Mouse (Mus musculus): ENCODE results near the gene Pdcd6ip.
"Not testable (repeated sequence)": the region's sequence is repeated elsewhere in the genome, so short reads cannot be mapped to it uniquely, and the experiment has no call there.

The Pdcd6ip gene

DNA sequence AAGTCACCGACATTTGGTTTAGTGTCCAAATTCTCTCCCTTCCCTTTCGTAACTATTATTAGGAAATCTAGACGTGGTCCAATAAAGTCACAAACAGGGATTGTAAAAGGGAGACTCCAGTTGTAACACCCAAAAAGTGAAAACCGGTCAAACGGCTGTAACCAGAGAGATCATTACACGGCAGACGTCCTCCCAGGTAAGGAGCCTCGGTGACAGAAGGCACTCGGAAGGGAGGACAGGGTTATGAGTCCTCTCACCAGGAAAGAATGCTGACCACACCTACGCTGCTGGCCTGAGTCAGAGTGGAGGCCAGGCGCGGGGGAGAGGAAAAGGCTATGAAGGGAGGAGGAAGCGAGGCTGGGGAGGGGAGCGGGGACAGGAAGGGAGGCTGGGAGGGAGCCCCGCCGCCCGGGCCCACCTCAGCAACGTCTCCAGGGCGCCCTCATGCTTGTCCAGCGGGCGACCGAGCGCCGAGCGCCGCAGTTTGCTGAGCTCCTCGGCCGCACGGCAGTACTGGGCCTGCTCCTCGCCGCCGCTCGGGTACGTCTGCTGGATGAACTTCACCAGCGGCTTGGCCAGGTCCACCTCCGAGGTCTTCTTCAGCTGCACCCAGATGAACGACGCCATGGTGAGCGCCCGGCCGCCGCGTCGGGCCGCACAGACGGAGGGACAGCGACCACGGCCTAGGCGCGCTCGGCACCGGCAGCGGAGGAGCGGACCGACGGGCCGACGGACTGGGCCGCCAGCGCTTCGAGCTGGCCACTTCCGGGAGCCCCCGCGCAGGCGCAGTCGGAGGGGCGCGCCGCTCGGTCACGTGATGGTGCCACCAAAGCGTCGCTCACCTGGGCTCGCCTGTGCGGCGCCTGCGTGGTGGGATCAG is at the start of gene Pdcd6ip:
Gene Pdcd6ip, minus strand, starts transcription at position 779 of the 880 bp plus-strand sequence.
- DNase-seq (ENCODE audit: low spot score): peak; percentile 85

DNA sequence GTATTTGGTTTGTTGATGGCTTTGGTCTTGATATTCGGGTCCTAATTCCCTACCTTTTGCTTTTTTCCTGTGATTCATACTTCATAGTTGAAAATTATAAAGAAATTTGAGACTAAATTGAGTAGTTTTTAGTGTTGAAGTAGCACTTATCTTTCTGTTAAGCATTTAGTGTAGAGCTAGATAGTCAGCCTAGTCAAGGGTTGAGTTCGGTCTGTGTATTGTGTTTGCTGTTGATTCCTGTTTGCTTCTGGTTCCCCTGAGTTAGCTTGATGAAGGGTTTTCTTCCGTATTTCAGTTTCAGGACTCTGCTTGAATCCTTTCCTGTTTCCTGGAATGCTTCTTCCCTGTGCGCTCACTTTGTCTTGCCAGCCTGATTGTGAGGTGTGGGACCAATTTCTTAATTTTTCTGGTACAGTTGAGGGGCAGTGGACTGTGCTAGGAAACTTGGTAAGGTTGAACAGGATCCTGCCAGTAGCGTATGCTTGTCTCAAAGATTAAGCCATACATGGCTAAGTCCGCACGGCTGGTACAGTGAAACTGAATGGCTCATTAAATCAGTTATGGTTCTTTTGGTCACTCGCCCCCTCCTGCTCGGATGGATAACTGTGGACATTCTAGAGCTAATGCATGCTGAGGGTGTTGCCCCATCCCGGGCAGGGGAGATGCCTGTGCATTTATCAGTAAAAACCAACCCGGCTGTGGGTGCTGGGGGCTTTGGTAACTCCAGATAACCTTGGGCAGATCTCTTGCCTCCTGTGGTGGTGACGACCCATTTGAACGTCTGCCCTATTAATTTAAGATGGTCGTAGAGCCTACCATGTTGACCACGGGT is 48.0 kb upstream of the Pdcd6ip start:
- DNase-seq (ENCODE audit: low spot score): no peak

DNA sequence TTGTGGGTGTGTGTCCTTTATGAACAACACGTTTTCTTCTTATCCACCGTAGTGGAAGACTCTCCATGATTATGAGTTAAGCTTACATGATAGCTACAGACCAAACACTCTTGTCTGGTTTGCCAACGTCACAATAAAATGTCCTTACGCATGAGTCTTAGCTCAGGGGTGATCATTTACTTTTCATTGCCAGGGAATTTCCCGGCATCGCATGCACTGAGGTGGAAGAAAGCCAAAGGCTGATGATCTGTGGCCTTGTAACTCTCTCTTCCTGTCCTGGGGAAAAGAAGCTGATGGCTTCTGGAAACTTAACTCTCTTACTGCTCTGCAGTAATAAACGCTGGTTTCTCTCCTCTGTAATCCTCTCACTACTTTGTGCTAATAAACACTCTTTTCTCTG is 41.3 kb upstream of the Pdcd6ip start:
- DNase-seq (ENCODE audit: low spot score): peak; percentile 76

DNA sequence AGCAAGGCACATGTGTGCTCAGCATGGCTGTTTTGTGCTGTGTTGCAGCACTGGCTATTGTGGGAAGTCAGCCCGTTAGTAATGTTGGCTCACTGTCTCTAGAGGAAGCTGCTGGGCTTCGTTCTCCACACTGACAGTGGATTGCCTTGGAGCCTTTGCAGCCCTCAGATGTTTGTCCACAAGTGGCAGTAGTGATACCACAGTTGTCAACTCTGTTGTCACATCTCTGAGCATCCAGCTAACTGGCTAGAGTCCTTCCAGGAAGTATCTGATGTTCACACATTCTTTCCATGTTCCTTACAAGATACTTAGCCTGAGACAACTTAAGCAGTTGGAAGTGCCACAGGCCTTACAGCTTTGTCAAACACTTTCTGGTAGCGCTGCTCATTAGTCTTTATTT is 35.2 kb upstream of the Pdcd6ip start:
- peak; percentile 59 for DNase-seq (ENCODE audit: low spot score)

DNA sequence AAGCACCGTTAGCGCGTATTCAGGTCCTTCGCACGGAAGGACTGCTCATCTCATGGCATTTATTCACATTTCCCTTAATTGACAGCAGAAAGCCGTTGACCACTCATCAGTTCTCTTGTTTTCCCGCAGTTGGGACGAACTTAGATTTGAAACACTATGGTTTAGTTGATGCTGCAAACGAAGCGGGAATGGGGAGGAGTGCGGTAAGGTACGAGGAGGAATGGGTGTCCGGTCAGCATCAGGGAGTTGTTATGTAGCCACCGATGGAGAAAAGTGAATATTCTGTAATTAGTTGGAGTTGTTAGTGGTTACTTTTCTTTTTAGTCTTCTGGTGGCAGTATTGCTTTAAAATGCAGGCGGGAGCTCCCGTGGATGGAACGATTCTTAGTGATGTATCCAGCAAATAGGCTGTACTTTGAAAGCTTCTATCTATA is 34.3 kb upstream of the Pdcd6ip start:
- peak; percentile 66 for DNase-seq (ENCODE audit: low spot score)

DNA sequence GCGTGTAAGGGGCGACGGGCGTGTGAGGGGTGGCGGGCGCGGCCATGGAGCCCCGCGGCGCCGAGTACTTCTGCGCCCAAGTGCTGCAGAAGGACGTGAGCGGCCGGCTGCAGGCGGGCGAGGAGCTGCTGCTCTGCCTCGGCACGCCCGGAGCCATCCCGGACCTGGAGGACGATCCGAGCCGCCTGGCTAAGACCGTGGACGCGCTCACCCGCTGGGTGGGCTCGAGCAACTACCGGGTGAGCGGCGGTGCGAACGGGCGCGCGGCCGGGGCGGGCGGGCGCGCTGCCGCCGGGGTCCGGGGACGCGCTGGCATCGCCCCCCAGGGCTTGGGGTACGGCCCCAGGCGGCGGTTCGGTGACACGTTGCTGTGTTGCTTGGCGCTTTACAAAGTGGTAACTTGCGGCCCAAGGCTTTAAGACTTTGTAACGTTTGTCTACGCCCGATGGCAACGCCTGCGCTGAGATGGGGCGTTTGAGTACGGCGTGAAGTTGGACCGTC is 33.6 kb upstream of the Pdcd6ip start:
- peak; percentile 37 for DNase-seq (ENCODE audit: low spot score)

DNA sequence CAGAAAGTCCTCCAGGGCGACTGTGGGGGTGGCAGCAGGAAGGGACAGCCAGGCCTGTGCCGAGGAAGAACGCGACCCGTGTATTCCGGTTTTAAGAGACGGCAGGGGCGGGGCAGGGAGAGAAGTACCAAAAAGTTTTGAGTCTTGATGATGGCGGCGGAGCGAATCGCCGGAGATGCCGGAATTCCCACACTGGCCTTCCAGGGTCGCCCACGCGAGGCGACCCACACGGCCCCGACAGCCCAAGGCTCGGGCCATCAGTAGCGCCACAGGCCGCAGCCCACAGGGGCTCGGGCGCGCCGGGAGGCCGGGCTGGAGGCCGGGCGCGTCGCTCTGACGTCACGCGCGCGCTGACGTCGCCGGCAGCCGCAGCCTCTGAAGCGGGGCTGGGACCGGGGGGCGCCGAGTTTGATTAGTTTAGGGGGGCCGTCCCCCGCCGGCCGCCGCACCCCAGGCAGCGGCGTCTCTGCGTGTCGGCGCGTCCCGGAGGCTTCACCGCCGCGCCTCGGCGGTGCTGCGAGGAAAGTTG is 33.1 kb upstream of the Pdcd6ip start, which contains the start of gene Clasp2:
Gene Clasp2, plus strand, starts transcription at position 366 of the 529 bp plus-strand sequence.
- peak; percentile 71 for DNase-seq (ENCODE audit: low spot score)

DNA sequence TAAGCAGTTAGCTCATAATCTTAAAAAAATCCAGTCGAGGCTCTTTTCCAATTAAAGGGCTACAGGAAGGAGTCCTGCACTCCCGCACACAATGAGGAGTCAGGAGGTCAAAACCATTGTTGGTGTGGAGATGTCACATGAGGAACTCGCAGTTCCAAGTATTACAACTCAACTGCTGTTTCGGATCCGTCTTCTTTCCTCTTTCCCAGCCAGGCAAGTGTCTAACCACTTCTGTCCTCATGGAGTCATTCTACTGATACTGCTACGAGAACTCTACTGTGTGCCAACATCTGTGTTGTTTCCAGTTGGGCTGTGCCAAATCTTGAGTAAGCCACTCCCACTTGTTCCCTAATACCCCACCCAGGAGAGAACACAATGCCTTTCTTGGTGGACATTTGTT is 30.9 kb upstream of the Pdcd6ip start:
- DNase-seq (ENCODE audit: low spot score): peak; percentile 85

DNA sequence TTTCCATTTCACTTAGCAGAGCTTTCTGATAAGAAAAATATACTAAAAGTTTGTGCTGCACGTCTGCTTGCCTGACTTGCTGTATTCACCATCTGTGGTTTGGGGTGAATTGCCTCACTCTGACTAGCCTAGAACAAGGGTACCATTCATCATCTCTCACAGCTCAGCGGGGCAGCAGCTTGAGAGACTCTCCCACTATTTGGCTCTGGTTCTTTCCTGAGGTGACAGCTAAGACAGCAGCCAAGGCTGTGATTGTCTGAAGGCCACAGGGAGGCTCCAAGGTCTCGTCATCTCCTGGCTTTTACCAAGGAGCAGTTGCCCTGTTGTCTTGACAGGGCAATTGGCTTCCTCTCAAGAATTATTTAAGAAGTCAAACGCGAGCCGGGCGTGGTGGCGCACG is 30.0 kb upstream of the Pdcd6ip start:
- DNase-seq (ENCODE audit: low spot score): peak; percentile 67

DNA sequence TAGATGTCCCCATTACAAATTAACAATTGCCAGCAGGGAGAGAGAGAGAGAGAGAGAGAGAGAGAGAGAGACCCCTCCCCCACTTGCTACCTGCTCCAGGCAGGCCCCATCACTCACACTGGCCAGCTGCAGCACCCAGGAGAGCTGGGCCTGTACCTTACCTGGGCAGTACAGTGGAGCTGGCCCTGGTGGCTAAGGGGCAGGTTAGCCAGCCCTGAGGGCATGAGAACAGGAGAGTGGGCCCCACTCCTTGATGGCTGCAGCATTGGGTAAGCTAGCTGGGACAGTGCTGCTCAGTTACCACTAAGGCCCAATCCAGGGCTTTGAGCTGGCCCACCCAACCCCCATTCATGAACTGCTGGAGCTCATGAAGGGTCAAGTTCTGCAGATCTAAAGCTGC is 27.9 kb upstream of the Pdcd6ip start:
- DNase-seq (ENCODE audit: low spot score): no peak

DNA sequence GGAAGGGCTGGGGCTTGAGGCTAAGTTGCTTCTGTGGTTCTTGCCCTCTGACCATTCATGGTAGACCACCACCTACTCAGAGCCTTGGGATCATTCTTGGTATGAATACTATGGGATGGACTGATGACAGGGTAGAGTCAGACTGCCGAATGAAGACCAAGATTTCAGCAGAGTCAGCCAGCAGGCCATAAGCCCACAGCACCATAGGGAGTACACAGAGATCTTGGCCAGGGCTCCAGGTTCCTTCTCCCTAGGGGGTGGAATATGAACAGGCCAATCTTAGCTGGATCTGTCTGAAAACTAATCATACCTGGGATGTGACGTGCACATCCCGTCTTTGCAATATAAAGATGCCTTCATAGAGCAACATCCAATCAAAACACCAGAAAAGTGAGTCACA is 23.5 kb upstream of the Pdcd6ip start:
- no peak for DNase-seq (ENCODE audit: low spot score)

DNA sequence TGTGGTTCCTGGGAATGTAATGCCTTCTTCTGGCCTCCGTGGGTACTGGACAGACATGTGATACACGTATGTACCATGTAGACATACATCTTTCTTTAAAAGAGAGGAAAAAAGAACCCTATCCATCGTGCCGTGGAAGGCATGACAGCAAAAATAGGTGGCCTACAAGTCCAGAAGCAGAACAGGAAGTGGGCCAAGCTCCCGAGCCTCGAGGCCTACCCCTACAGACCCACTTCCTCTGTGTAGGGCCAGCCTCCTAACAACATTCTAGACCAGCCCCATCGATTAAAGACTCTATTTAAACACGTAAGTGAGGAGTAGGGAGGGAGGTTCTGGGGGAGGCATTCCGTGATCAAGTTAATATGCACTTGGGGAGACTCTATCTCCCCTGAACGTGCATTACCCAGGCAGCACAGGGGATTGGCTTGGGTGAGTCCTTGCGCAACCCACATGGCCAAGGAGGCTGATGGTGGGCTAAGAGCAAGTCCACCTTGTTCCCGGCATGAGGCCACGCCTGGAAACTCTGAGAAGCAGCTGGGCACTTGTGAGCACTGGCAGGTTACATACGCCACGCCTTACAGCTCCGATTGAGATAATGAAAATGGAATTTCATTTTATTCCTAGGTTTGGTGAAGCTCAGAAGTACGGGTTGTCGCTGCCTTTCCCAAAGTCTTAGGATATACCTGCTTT is 19.1 kb upstream of the Pdcd6ip start:
- DNase-seq (ENCODE audit: low spot score): no peak

DNA sequence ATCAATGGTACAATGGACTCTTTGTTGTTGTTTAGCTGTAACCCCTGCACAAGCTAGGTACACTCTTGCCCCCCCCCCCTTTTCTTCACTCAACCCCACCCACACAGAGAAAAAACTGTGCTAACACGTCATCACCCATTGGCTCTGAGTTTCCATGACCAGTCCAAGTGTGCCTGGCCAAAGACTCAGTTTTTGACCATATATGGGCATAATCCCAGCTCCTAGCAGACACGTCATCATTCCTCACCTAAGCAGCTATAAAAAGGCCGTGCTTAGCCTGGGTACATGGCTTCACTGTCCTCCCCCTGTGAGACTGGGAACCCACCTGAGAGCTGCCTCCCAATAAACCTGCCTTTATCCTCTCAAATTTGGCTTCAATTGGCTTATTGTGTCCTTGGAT is 18.1 kb upstream of the Pdcd6ip start:
- DNase-seq (ENCODE audit: low spot score): no peak

DNA sequence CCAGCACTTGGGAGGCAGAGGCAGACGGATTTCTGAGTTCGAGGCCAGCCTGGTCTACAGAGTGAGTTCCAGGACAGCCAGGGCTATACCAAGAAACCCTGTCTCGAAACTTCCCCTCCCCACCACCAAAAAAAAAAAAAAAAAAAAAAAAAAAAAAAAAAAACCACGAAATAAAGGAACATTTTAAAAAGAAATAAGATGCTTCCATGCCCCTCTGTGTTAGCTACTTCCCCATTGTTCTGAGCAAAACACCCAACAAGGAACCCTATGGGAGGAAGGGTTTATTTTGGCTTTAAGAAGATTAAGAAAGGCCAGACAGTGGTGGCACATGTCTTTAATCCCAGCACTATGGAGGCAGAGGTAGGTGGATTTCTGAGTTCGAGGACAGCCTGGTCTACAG is 17.6 kb upstream of the Pdcd6ip start:
- DNase-seq (ENCODE audit: low spot score): not testable (repeated sequence)

DNA sequence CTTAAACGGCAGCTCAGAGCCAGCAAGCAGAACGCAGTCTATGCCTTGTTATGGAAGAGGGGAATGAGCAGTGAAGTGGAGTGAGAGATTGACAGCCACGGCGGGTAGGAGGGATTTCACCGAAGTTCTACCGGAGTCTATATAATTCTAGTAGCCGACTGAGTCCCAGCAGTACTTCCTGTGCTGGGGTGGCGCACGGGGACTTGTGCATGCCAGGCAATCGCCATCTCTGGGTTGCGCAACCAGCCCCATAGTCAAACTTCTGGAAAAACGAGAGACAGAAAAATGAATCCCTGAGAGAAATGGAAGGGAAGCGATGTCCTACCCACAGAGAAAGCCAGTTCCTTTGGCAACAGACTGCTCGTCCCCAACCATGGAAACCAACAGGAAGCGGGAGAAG is 16.6 kb upstream of the Pdcd6ip start:
- no peak for DNase-seq (ENCODE audit: low spot score)

DNA sequence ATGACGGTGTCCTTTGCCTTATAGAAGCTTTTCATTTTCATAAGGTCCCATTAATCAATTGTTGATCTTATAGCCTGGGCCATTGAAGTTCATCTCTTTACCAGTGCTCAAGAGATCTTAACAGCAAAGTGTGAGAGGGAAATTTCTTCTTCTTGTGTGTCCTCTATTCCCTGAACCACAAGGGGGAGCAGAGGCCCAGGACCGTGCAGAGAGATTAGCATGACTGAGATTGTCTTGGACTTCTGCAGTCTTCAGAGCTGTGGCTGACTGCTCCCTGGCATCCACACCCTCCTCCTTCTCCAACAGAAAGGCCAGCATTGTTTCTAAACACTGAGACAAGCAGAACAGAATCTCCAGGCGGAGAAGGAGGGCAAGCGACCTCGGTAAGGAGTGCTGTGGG is 11.0 kb upstream of the Pdcd6ip start:
- DNase-seq (ENCODE audit: low spot score): peak; percentile 66

DNA sequence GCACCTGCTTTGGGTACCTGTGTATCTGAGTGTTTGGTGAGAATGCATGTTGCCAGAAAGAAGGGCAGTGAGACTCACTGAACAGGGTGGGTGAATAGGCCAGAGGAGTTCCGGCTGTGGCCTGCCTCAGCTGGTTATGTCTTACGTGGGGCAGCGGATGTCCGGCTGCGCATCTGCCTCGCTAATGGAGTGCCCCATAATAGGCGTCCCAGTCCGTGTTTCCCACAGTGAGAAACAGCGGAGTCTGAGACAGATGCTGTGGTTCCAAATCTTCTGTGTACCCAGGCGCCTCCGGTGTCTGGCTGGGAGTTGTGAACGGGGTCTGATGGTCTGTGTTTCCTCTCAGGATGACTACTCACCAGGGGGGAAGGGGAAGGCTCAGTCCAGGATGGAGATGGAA is 2.8 kb upstream of the Pdcd6ip start:
- no peak for DNase-seq (ENCODE audit: low spot score)

DNA sequence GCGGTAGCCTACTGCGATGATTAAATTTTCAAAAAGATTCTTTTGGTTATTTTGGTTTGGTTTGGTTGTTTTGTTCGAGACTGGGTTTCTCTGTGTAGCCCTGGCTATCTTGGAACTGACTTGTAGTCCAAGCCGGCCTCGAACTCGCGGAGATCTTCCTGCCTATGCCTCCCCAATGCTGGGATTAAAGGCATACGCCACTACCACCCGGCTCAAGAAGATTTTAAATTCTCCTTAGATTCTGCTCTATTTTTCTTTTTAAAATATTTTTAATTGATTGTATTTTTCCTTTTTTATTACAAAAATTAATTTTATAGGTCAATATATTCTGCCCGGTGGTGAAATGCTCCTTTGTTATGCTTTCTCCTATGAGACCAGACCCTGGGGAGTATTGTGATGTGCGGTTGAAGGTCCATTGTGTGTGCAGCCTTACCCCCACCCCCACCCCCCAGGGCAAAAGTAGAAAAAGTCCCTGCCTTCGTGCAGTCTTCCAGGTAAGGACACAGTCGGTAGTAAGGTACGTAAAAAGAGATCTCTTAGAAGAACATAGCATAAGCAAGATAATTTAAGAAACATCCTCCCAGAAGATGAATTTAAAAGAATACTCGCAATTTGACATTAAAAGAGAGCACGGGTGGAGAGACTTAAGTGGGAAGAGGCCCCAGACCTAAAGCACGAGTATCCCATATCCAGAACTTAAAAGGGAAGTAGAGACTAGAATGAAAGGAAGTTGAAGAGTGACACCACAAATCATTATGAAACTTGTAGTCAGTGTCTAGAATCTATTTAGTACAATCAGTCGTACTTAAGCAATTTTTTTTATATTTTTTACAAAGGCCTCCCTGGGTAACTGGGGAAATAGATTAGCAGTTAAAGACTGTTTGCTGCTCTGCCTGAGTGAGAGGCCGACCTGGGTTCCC is 562 bp upstream of the Pdcd6ip start:
- no peak for DNase-seq (ENCODE audit: low spot score)

DNA sequence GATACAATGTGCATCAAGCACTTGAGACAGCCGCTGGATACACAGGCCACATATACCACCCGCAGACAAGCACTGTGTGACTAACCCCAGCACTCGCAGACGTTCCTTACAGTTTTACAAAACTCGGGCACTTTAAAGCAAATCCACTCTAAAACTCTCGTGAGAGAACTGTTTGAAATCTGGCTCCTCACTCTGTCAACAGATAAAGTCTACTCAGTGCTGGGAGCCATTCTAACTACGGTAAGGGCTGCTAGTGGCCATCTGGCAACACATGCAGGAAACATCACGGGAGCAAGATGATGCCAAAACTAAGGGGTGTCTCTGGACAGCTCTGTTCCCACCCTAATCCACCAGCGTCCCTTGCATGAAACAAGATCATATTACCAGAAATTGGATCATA is 1.2 kb downstream of the Pdcd6ip start:
- DNase-seq (ENCODE audit: low spot score): peak; percentile 17

DNA sequence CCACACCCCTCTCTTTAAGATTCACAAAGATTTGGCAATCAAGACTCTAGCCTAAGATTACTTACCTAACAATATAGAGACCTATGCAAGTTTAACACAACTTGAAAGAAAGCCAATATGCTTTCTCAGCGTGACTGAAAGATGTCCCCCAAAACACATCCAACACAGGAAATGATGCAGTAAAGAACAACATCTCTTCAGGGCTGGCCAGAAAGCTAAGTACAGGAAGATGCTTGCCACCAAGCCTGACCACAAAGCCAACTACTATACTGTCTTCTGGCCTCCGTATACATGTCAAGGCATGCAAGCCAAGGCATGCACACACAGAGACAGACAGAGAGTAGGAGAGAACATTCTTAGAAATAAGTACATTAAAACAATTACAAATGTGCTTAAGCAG is 2.0 kb downstream of the Pdcd6ip start:
- DNase-seq (ENCODE audit: low spot score): no peak
